Mouse (Mus musculus) liver, postnatal 0 days (tissue): Measurements from ENCODE around the gene Ksr2.

Source experiments
- CTCF ChIP-seq: sonication (generic); IDR thresholded peaks from 2 replicates; pipeline ENCODE4 v1.5.1; 2016; ENCODE audit warnings: antibody characterized with exemption, low read depth
- EP300 ChIP-seq: IDR thresholded peaks from 2 replicates; pipeline ENCODE4 v1.6.1; 2016; ENCODE audit warnings: antibody characterized with exemption, low read depth, mild to moderate bottlenecking

DNA sequence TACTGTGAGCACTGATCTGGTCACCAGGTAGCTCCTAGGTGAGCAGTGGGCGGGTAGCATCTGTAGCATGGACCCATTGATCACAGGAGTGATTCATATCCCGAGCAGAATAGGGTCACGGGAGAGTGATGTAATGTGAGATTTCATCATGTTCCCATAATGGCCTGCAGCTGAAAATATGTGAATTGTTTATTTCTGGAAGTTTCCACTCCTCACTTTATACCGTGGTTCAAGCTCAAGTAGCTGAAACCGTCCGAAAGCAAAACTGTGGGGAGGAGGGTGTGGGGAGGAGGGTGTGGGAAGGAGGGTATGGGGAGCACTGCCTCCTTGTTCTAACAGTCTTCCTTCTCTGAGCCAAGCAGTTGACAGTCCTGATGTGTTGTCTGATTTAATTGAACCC is 312.7 kb downstream of the Ksr2 start:
- no peak for TF ChIP-seq CTCF
- TF ChIP-seq EP300 = no peak
